Mouse (Mus musculus): ENCODE data around the gene Pcgf2.
A peak's percentile ranks its signal among the peaks of the same experiment; 100 is the strongest.

DNA sequence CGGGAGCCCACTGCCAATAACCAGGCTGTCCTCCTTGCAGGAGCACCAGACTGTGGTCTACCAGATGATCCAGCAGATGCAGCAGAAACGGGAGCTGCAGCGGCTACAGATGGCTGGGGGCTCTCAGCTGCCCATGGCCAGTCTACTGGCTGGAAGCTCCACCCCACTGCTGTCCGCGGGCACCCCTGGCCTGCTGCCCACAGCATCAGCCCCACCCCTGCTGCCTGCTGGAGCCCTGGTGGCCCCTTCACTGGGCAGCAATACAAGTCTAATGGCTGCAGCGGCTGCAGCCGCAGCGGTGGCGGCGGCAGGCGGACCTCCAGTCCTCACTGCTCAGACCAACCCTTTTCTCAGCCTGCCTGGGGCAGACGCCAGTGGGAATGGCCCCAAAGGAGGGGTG, 19.9 kb downstream of the Pcgf2 start:
- no peak for TF ChIP-seq TCF12 (IDR thresholded peaks at IDR 0.05; ENCODE audit: insufficient read depth, poor library complexity, severe bottlenecking)
- no peak for TF ChIP-seq POLR2AphosphoS2 (IDR thresholded peaks at IDR 0.05; ENCODE audit: insufficient read length, low read depth)
- TF ChIP-seq POLR2A (IDR thresholded peaks at IDR 0.05; ENCODE audit: insufficient read length, low read depth) = no peak
- TF ChIP-seq E2F4 (IDR thresholded peaks at IDR 0.05; ENCODE audit: insufficient read depth) = no peak
- TF ChIP-seq USF1 (IDR thresholded peaks at IDR 0.05; ENCODE audit: low read depth) = no peak
- no peak for TF ChIP-seq TCF3 (IDR thresholded peaks at IDR 0.05; ENCODE audit: insufficient read length, low read depth)
- no peak for TF ChIP-seq MAX (IDR thresholded peaks at IDR 0.05; ENCODE audit: low read depth)
- TF ChIP-seq CEBPB (IDR thresholded peaks at IDR 0.05; ENCODE audit: insufficient read depth, poor library complexity, severe bottlenecking) = no peak
- TF ChIP-seq MYOD1 (IDR thresholded peaks at IDR 0.05; ENCODE audit: control insufficient read depth in 1 of 3, insufficient read length in 2 of 3, low read depth in 2 of 3) = no peak
- TF ChIP-seq MYOG (IDR thresholded peaks at IDR 0.05; ENCODE audit: control insufficient read depth in 1 of 3, insufficient read depth in 1 of 3, insufficient read length in 2 of 3, low read depth in 2 of 3) = peak in 1 of 3 experiments; percentile 15

All from myocyte (in vitro differentiated cells).